Mouse (Mus musculus) heart, postnatal 0 days (tissue): ENCODE measurements around the gene Smim5. TPM values are rescaled to one million over a fixed set of nuclear protein-coding genes. Genes with fewer than 3 reads are reported as not detected.

Experiments
- ATAC-seq: fragments of 200-750 bp; cut with Nextera tagmentation; 2 replicates; pipeline ENCODE4 v1.8.0; 2017; ENCODE audit warnings: low read depth, moderate number of reproducible peaks, moderate library complexity; ENCODE audit not compliant: insufficient read depth
- DNase-seq: peaks from one replicate; pipeline ENCODE4 v3.0.0-alpha.2; 2016; ENCODE audit warnings: low spot score
- H3K27ac ChIP-seq: fragments of 300-500 bp; sonication (generic); 2 replicates; pipeline ENCODE4 v1.5.1; 2014; ENCODE audit warnings: low read depth, mild to moderate bottlenecking
- H3K27me3 ChIP-seq: fragments of 300-500 bp; sonication (generic); 2 replicates; pipeline ENCODE4 v1.6.1; 2014; ENCODE audit warnings: low read length, mixed read lengths; ENCODE audit not compliant: control insufficient read depth, insufficient read depth
- H3K36me3 ChIP-seq: fragments of 300-500 bp; sonication (generic); replicated peaks from 2 replicates; pipeline ENCODE4 v1.6.1; 2014; ENCODE audit warnings: low read length, mixed read lengths; ENCODE audit not compliant: control insufficient read depth, insufficient read depth
- H3K4me1 ChIP-seq: fragments of 300-500 bp; sonication (generic); 2 replicates; pipeline ENCODE4 v1.6.1; 2014; ENCODE audit warnings: antibody characterized with exemption; ENCODE audit not compliant: control insufficient read depth, insufficient read depth
- H3K4me2 ChIP-seq: fragments of 300-500 bp; sonication (generic); 2 replicates; pipeline ENCODE4 v1.6.1; 2014; ENCODE audit warnings: low read depth, mild to moderate bottlenecking, low read length, moderate library complexity
- H3K4me3 ChIP-seq: fragments of 300-500 bp; sonication (generic); 2 replicates; pipeline ENCODE4 v1.5.1; 2014; ENCODE audit warnings: low read depth, low read length
- H3K9ac ChIP-seq: fragments of 300-500 bp; sonication (generic); replicated peaks from 2 replicates; pipeline ENCODE4 v1.6.1; 2014; ENCODE audit warnings: low read depth, low read length, mixed read lengths
- H3K9me3 ChIP-seq: fragments of 300-500 bp; sonication (generic); replicated peaks from 2 replicates; pipeline ENCODE4 v1.6.1; 2016; ENCODE audit warnings: low read length; ENCODE audit not compliant: control insufficient read depth
- CTCF ChIP-seq: IDR thresholded peaks from 2 replicates; pipeline ENCODE4 v1.5.1; 2016; ENCODE audit warnings: antibody characterized with exemption, control low read depth, low read depth
- EP300 ChIP-seq: IDR thresholded peaks from 2 replicates; pipeline ENCODE4 v1.6.1; 2016; ENCODE audit warnings: antibody characterized with exemption, low read depth
- WGBS: fragments of 180-500 bp; shearing (Covaris S2); extraction: QIAGEN DNeasy Blood & Tissue Kit; methylation state at CpG from one replicate; pipeline ENCODE4 v1.1.7; 2014; 5-methylcytosine and 5-hydroxymethylcytosine counted together
- polyA plus RNA-seq: library from polyadenylated mRNA; unstranded; fragments of >200 nt; fragmentation: Nextera tagmentation; extraction: Ambion mirVana; gene quantifications from 2 replicates; pipeline ENCODE4 v1.2.1, GENCODE M21; 2015
- total RNA-seq: library from RNA; depleted of rRNA; stranded (reverse); fragments of >200 nt; gene quantifications from 2 replicates; pipeline ENCODE4 v1.2.3, GENCODE M21; 2014; ENCODE audit warnings: low replicate concordance

The Smim5 gene
- total and polyA plus RNA-seq, 2 experiments from 2014 or later = 79.3 to 83.0 TPM

GRCm38 (mm10) chr11:115894755-115895520, 4.8 kb upstream of the Smim5 start:
- 0 out of 2 replicates have a peak, but pooled peaks cover 4% of the 10 kb centered on the region for H3K4me1 ChIP-seq
- DNase-seq (peak; percentile 75), ATAC-seq (peak; percentile 62)
- no peak overlapping the region for H3K4me3 ChIP-seq
- TF ChIP-seq EP300 (no peak), CTCF (peak; percentile 78)
- WGBS = 52% methylated on average over 14 of the region's 14 CpGs
- H3K9ac ChIP-seq = no peak overlapping the region
- no peaks in the 10 kb centered on the region for H3K27me3 ChIP-seq
- H3K36me3 ChIP-seq = peaks cover 23% of the 10 kb centered on the region
- H3K27ac ChIP-seq = no peak overlapping the region
- H3K9me3 ChIP-seq = no peaks in the 10 kb centered on the region
- no peak overlapping the region for H3K4me2 ChIP-seq

- WGBS = 75% methylated on average over 7 of the region's 7 CpGs
- no peak for ATAC-seq
- Histone ChIP-seq H3K4me1 (peaks cover 24% of the 10 kb centered on the region), H3K36me3 (peaks cover 18% of the 10 kb centered on the region), H3K27me3 (no peaks in the 10 kb centered on the region), H3K4me3 (no peak overlapping the region), H3K4me2 (no peak overlapping the region), H3K27ac (peak overlapping the region; percentile 98; the same call in 1 of the 2 replicates), H3K9ac (no peak overlapping the region), H3K9me3 (no peaks in the 10 kb centered on the region)
- TF ChIP-seq EP300 (no peak), CTCF (no peak)
- no peak for DNase-seq
These were observed 1.3 kb upstream of the Smim5 start for GRCm38 (mm10) chr11:115898446-115898845.

DNA sequence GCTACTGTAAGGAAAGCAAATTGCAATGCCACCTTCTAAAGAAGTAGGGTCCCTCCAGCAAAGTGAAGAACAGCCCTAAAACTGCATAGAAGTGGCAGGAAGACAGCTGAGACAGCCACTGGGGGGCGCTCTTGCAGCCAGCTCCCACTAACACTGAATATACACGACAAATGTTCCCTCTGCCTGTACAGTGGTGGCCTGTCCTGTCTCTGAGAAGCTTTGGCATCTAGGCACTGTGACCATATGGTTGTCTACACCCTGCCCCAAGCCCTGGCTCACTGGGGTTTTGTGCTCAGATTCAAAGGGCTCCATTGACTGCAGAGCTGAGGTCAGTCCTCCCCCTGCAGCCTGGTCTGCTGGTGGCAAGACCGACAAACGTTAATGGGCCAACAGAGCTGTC, 880 bp upstream of the Smim5 start:
- Histone ChIP-seq H3K27me3 (no peaks in the 10 kb centered on the region), H3K4me1 (peaks cover 28% of the 10 kb centered on the region), H3K4me3 (no peak overlapping the region), H3K27ac (peak overlapping the region; percentile 98), H3K9ac (no peak overlapping the region), H3K4me2 (no peak overlapping the region), H3K36me3 (peaks cover 14% of the 10 kb centered on the region), H3K9me3 (no peaks in the 10 kb centered on the region)
- DNase-seq (peak; percentile 68), ATAC-seq (no peak)
- TF ChIP-seq EP300 = no peak
- TF ChIP-seq CTCF = peak; percentile 70
- WGBS = 8% methylated on average over 4 of the region's 4 CpGs

DNA sequence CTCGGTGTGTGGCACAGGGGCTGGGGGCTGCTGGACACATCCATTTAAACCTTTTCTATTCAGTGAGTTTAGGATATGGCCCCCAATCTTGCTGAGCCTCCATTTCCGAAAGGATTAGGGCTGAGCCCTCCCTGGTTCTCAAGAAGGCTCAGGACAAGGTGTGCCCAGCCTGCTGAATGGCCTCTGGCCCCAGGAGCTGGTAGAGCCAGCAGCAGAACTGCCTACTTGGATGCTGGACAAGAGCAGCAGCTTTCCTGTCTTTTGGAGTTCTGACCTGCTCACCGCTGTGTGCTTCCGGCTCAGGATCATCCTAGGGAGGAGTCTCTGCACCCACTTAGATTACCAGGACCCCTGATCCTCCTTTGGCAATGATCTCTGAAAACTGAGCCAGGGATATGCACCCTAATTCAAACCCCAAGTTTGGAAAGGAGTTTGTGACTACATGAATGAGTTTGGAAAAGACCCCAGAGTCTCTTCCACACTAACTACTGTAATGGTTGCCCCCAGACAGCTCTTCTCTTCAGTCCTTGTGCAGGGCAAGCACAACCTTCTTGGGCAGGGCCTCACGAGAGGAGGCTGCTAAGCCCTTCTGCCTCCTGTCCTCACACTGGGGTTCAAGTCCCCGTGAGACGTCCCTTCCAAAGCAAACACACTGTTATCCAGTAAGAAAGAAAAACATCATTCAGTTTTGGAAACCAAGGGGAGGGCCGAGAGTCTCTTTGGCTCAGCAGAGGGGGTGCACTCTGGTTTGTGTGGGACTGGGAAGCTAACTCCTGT, 983 bp downstream of the Smim5 start:
- ATAC-seq (no peak), DNase-seq (no peak)
- no peaks in the 10 kb centered on the region for H3K9me3 ChIP-seq
- peak overlapping the region; percentile 71 for H3K4me2 ChIP-seq
- no peaks in the 10 kb centered on the region for H3K27me3 ChIP-seq
- H3K9ac ChIP-seq = peak overlapping the region; percentile 60
- H3K27ac ChIP-seq = peak overlapping the region; percentile 98
- peak overlapping the region; percentile 57 for H3K4me3 ChIP-seq
- peaks cover 16% of the 10 kb centered on the region for H3K36me3 ChIP-seq
- TF ChIP-seq CTCF (no peak), EP300 (no peak)
- 34% methylated on average over 8 of the region's 8 CpGs for WGBS
- H3K4me1 ChIP-seq = peaks cover 46% of the 10 kb centered on the region

- H3K27me3 ChIP-seq = no peaks in the 10 kb centered on the region
- peak overlapping the region; percentile 57 for H3K4me3 ChIP-seq
- 58% methylated on average over 9 of the region's 9 CpGs for WGBS
- TF ChIP-seq EP300 (no peak), CTCF (no peak)
- ATAC-seq = no peak
- H3K4me1 ChIP-seq = peaks cover 46% of the 10 kb centered on the region
- H3K36me3 ChIP-seq = peaks cover 23% of the 10 kb centered on the region
- H3K4me2 ChIP-seq = peak overlapping the region; percentile 71
- no peak for DNase-seq
- peak overlapping the region; percentile 98 for H3K27ac ChIP-seq
- H3K9me3 ChIP-seq = no peaks in the 10 kb centered on the region
- peak overlapping the region; percentile 60 for H3K9ac ChIP-seq
These were observed 1.8 kb downstream of the Smim5 start for GRCm38 (mm10) chr11:115901338-115902161.
